Mouse (Mus musculus) liver, embryonic 14.5 days (tissue): ENCODE measurements around the gene Baiap2.

Experiments
- CTCF ChIP-seq: IDR thresholded peaks from 2 replicates; pipeline ENCODE4 v1.5.1; 2016; ENCODE audit warnings: antibody characterized with exemption, low read depth, control low read depth
- EP300 ChIP-seq: IDR thresholded peaks from 2 replicates; pipeline ENCODE4 v1.6.1; 2016; ENCODE audit warnings: antibody characterized with exemption, low read depth

DNA sequence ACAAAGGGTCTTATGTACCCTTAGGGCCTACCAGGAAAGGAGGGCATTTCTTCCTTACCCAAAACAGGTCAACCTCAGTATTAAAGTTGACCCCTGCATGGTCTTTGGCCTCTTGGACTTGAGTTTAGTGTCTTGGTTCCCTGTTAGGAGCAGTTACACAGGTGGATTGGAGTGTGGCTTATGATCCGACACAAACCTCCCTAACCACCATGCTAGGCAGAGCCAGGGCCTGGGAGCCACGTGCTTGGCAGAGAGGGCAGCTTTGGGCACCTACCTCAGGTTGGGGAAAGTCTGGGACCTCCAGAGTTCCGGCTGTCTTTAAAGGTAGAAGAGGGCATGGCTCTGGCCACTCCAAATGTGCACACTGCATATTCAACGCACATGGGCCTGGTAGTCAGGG is 23.1 kb upstream of the Baiap2 start:
- TF ChIP-seq EP300 (no peak), CTCF (no peak)
